Comparison of ENCODE assay signal across 8 mouse cellular contexts in the genomic region with DNA sequence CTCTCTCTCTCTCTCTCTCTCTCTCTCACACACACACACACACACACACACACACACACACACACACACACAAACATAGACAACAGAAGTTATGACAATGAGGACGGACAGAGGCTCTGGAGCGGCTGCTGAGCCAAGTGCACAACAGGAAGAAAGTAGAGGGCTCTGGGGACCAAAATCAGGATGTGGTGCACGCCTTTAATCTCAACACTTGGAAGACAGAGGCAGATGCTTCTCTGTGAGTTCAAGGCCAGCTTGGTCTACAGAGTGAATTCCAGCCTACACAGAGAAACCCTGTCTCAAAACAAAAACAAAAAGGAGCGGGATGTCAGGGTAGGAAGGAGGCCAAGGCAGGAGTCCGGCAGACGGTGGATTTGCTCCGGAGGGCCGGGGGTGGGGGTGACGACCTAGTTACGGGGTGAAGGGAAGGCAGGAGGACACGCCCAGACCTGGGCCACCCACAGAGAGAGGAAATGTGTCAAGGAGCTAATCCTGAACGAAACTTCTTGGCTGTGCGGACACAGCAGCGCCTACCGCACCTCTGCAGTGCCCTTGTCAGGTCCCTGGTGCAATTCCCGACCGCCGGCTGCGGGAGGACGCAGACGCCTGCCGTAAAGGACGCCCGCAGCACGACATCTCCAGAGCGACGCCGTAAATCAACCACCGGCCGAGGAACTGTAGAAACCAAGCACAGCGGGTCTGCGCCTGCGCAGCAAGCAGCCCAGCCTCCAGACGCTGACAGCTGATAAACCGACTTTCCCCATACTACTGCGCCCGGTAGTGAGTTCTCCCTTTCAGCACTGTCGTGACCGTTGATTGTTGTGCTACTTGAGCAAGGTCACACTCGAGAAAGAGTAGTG. TPM values are rescaled to one million over a fixed set of nuclear protein-coding genes. Genes with fewer than 3 reads are reported as not detected.
DNase-seq lines count a peak whose midpoint lies in the region; ATAC-seq and TF ChIP-seq lines count a peak whose summit lies in the region.

A gene (minus strand): TSS at position 629 of the 860 bp plus-strand sequence.

- no peak for TF ChIP-seq CTCF in G1E (IDR thresholded peaks at IDR 0.05; ENCODE audit: low read depth, low read length)
- no peak for TF ChIP-seq CTCF in layer of hippocampus, adult 2 months (conservative IDR thresholded peaks at IDR 0.05)
- no peak for TF ChIP-seq CTCF in lung, embryonic 14.5 days (IDR thresholded peaks at IDR 0.05; ENCODE audit: low read depth)
- no peak for TF ChIP-seq CTCF in olfactory bulb, adult 2 months (IDR thresholded peaks at IDR 0.05; ENCODE audit: insufficient read depth, low read depth, low read length)
- peak; percentile 20; the same call in 1 of the 2 replicates for TF ChIP-seq CTCF in thymus, adult 2 months (IDR thresholded peaks at IDR 0.05; ENCODE audit: borderline replicate concordance, control insufficient read depth, extremely low read depth, insufficient read depth, low read length, poor library complexity)

- intact Hi-C loops in heart, postnatal 36 days (cut with DNase I): loop anchor here (1.0 kb wide), 1 partner anchor 31 kb away; no protein-coding TSS in a partner anchor

- no peaks in the 10 kb centered on the region for H3K27me3 ChIP-seq in G1E (ENCODE audit: insufficient read depth, low read length)
- H3K27me3 ChIP-seq in forebrain, embryonic 16.5 days (replicated peaks; ENCODE audit: control insufficient read depth, insufficient read depth, low read length): no peaks in the 10 kb centered on the region
- no peaks in the 10 kb centered on the region for H3K27me3 ChIP-seq in lung, embryonic 14.5 days (ENCODE audit: insufficient read depth, low read length)
- no peaks in the 10 kb centered on the region for H3K27me3 ChIP-seq in thymus, adult 2 months (ENCODE audit: control insufficient read depth, insufficient read depth, low read length)

- H3K9me3 ChIP-seq in G1E (replicated peaks): no peaks in the 10 kb centered on the region
- H3K9me3 ChIP-seq in forebrain, embryonic 16.5 days (ENCODE audit: control insufficient read depth, low read length): no peaks in the 10 kb centered on the region
- H3K9me3 ChIP-seq in lung, embryonic 14.5 days (ENCODE audit: low read depth, low read length): no peaks in the 10 kb centered on the region

- H3K4me1 ChIP-seq in G1E (ENCODE audit: insufficient read depth, low read depth, low read length): peaks cover 21% of the 10 kb centered on the region
- peaks cover 12% of the 10 kb centered on the region for H3K4me1 ChIP-seq in forebrain, embryonic 16.5 days (replicated peaks; ENCODE audit: control insufficient read depth, insufficient read depth, low read length)
- H3K4me1 ChIP-seq in lung, embryonic 14.5 days (ENCODE audit: insufficient read depth): no peaks in the 10 kb centered on the region
- 0 out of 2 replicates have a peak, but pooled peaks cover 3% of the 10 kb centered on the region for H3K4me1 ChIP-seq in olfactory bulb, adult 2 months (ENCODE audit: control insufficient read depth, insufficient read depth, low read length)
- peaks cover 7% of the 10 kb centered on the region for H3K4me1 ChIP-seq in thymus, adult 2 months (replicated peaks; ENCODE audit: control insufficient read depth, insufficient read depth, low read length)

- H3K4me3 ChIP-seq in G1E (ENCODE audit: low read depth, low read length): peak within 1 kb of the TSS; percentile 95
- H3K4me3 ChIP-seq in forebrain, embryonic 16.5 days (replicated peaks; ENCODE audit: low read length): peak within 1 kb of the TSS; percentile 77
- peak within 1 kb of the TSS; percentile 72 for H3K4me3 ChIP-seq in layer of hippocampus, adult 2 months
- peak within 1 kb of the TSS; percentile 73 for H3K4me3 ChIP-seq in lung, embryonic 14.5 days (ENCODE audit: low read depth, low read length)
- peak within 1 kb of the TSS; percentile 79 for H3K4me3 ChIP-seq in olfactory bulb, adult 2 months (ENCODE audit: insufficient read depth, low read depth, low read length)
- peak within 1 kb of the TSS; percentile 64 for H3K4me3 ChIP-seq in thymus, adult 2 months (ENCODE audit: control insufficient read depth, insufficient read depth, low read length)

- TF ChIP-seq POLR2A in olfactory bulb, adult 2 months (IDR thresholded peaks at IDR 0.05; ENCODE audit: insufficient read depth, low read depth, low read length): peak; percentile 75
- peak; percentile 74 for TF ChIP-seq POLR2A in thymus, adult 2 months (IDR thresholded peaks at IDR 0.05; ENCODE audit: control insufficient read depth, extremely low read depth, insufficient read depth, low read length, poor library complexity)

- ATAC-seq in G1E (ENCODE audit: extremely low read depth, insufficient number of reproducible peaks, low FRiP score, poor library complexity, severe bottlenecking): peak; percentile 88
- ATAC-seq in forebrain, embryonic 16.5 days: peak; percentile 97
- ATAC-seq in lung, embryonic 14.5 days (ENCODE audit: insufficient read depth): peak; percentile 98

- peak within 1 kb of the TSS; percentile 65 for H3K9ac ChIP-seq in forebrain, embryonic 16.5 days (replicated peaks; ENCODE audit: low read depth, low read length)
- H3K9ac ChIP-seq in lung, embryonic 14.5 days: peak within 1 kb of the TSS; percentile 90

- H3K27ac ChIP-seq in forebrain, embryonic 16.5 days (ENCODE audit: low read length): peak within 1 kb of the TSS; percentile 37; the same call in 1 of the 2 replicates
- peak within 1 kb of the TSS; percentile 98 for H3K27ac ChIP-seq in layer of hippocampus, adult 2 months
- H3K27ac ChIP-seq in lung, embryonic 14.5 days (ENCODE audit: low read depth): no peak within 1 kb of the TSS
- peak within 1 kb of the TSS; percentile 95 for H3K27ac ChIP-seq in olfactory bulb, adult 2 months (ENCODE audit: insufficient read depth, low read depth, low read length)
- peak within 1 kb of the TSS; percentile 59 for H3K27ac ChIP-seq in thymus, adult 2 months (ENCODE audit: control insufficient read depth, insufficient read depth, low read length)

- peaks cover 37% of the 10 kb centered on the region for H3K36me3 ChIP-seq in G1E (replicated peaks)
- H3K36me3 ChIP-seq in forebrain, embryonic 16.5 days (ENCODE audit: control insufficient read depth, insufficient read depth): peaks cover 9% of the 10 kb centered on the region
- H3K36me3 ChIP-seq in lung, embryonic 14.5 days (ENCODE audit: insufficient read depth): peaks cover 15% of the 10 kb centered on the region
- peaks cover 19% of the 10 kb centered on the region; the same call in 1 of the 2 replicates for H3K36me3 ChIP-seq in thymus, adult 2 months (ENCODE audit: control insufficient read depth, insufficient read depth, low read length)

- DNase-seq in G1E (ENCODE audit: low spot score): peak; percentile 82
- DNase-seq in cerebellum, adult 18-20 months: peak; percentile 95 to 99
- peak; percentile 94 to 97 for DNase-seq in heart, postnatal 36 days
- DNase-seq in layer of hippocampus, adult 2 months (ENCODE audit: low spot score in 2 of 2): peak; percentile 96 to 97
- DNase-seq in lung, embryonic 14.5 days: peak; percentile 99
- DNase-seq in thymus, adult 2 months: peak; percentile 97

- WGBS in forebrain, embryonic 16.5 days: under 1% methylated on average over 40 of the region's 40 CpGs
- under 1% methylated on average over 40 of the region's 40 CpGs for WGBS in lung, embryonic 14.5 days
- under 1% methylated on average over 40 of the region's 40 CpGs for WGBS in olfactory bulb, adult 2 months
- WGBS in thymus, adult 2 months: under 1% methylated on average over 40 of the region's 40 CpGs

- H3K4me2 ChIP-seq in forebrain, embryonic 16.5 days (ENCODE audit: low read length): peak within 1 kb of the TSS; percentile 84
- peak within 1 kb of the TSS; percentile 72 for H3K4me2 ChIP-seq in lung, embryonic 14.5 days

RNA-seq across cellular contexts. Expression of the gene that starts here (rescaled TPM):
- 5.8 and 6.6 TPM in 2 replicates for total RNA-seq in G1E (2014; fragmentation: Nextera tagmentation)
- total RNA-seq in G1E (2017): 80.6 and 87.6 TPM in 2 replicates
- 52.2 and 74.9 TPM in 2 replicates for polyA plus RNA-seq in G1E (2012)
- polyA plus RNA-seq in forebrain, embryonic 16.5 days (2015; fragmentation: Nextera tagmentation; extraction: Ambion mirVana): 348 and 362 TPM in 2 replicates
- 100 to 1,000 TPM; 432 to 469 TPM for total RNA-seq in heart, postnatal 36 days (2021)
- 100 to 1,000 TPM; 169 to 194 TPM for total RNA-seq in layer of hippocampus, adult 2 months (2021)
- 313 TPM in 2 replicates for polyA plus RNA-seq in lung, embryonic 14.5 days (2014; fragmentation: Nextera tagmentation; extraction: Ambion mirVana)
- not detected in 2 replicates for polyA plus RNA-seq in olfactory bulb, adult 2 months (2012; ENCODE audit: insufficient read depth, insufficient read length, low replicate concordance, missing spikeins)
- polyA plus RNA-seq in thymus, adult 2 months (2012; rRNA removed): 41.9 and 44.2 TPM in 2 replicates
